Mouse (Mus musculus) liver, embryonic 14.5 days (tissue): ENCODE data around the gene B230104I21Rik.

Experiments
- CTCF ChIP-seq: IDR thresholded peaks from 2 replicates; pipeline ENCODE4 v1.5.1; 2016; ENCODE audit warnings: antibody characterized with exemption, low read depth, control low read depth
- EP300 ChIP-seq: IDR thresholded peaks from 2 replicates; pipeline ENCODE4 v1.6.1; 2016; ENCODE audit warnings: antibody characterized with exemption, low read depth

- TF ChIP-seq EP300 (no peak), CTCF (no peak)
Measured at GRCm38 (mm10) chr4:154386810-154387209, 50.9 kb downstream of the B230104I21Rik start.
